Mouse (Mus musculus) lung, postnatal 14 days (tissue): ENCODE measurements around the gene Tepsin.

ENCODE experiments used
- DNase-seq: peaks from one replicate; pipeline ENCODE4 v3.0.0; 2021

Tepsin gene

GRCm38 (mm10) chr11:120098588-120099511 is at the start of gene Tepsin, which contains the start of gene Ndufaf8:
Gene Tepsin, minus strand, starts transcription at chr11:120098731.
Gene Ndufaf8, plus strand, starts transcription at chr11:120098928.
- peak; percentile 96 for DNase-seq

- DNase-seq, result no peak
These were observed 45.4 kb upstream of the Tepsin start for GRCm38 (mm10) chr11:120143708-120144497.

- DNase-seq, result peak; percentile 69
These were observed 44.1 kb upstream of the Tepsin start for GRCm38 (mm10) chr11:120142601-120143051.

GRCm38 (mm10) chr11:120140255-120140654 is 41.7 kb upstream of the Tepsin start:
- peak; percentile 39 for DNase-seq

- no peak for DNase-seq
These were observed 40.8 kb upstream of the Tepsin start for GRCm38 (mm10) chr11:120139309-120139731.

GRCm38 (mm10) chr11:120137625-120138004 is 39.1 kb upstream of the Tepsin start:
- DNase-seq, result no peak

GRCm38 (mm10) chr11:120136796-120137624 is 38.5 kb upstream of the Tepsin start:
- DNase-seq, result peak; percentile 21

GRCm38 (mm10) chr11:120136195-120136594 is 37.7 kb upstream of the Tepsin start:
- no peak for DNase-seq

- no peak for DNase-seq
These were observed 36.5 kb upstream of the Tepsin start for GRCm38 (mm10) chr11:120134847-120135530.

- DNase-seq, result no peak
These were observed 35.6 kb upstream of the Tepsin start for GRCm38 (mm10) chr11:120134148-120134547.

- no peak for DNase-seq
These were observed 30.8 kb upstream of the Tepsin start for GRCm38 (mm10) chr11:120129281-120129680.

GRCm38 (mm10) chr11:120126845-120127244 is 28.3 kb upstream of the Tepsin start:
- no peak for DNase-seq

- no peak for DNase-seq
These were observed 23.6 kb upstream of the Tepsin start for GRCm38 (mm10) chr11:120122126-120122525.

GRCm38 (mm10) chr11:120120642-120121420 is 22.3 kb upstream of the Tepsin start:
- DNase-seq, result peak; percentile 83

- DNase-seq, result no peak
These were observed 21.5 kb upstream of the Tepsin start for GRCm38 (mm10) chr11:120119936-120120541.

- DNase-seq, result no peak
These were observed 20.6 kb upstream of the Tepsin start for GRCm38 (mm10) chr11:120119108-120119507.

GRCm38 (mm10) chr11:120117626-120118025 is 19.1 kb upstream of the Tepsin start:
- no peak for DNase-seq

GRCm38 (mm10) chr11:120114488-120115215 is 16.1 kb upstream of the Tepsin start:
- DNase-seq, result no peak

- DNase-seq, result peak; percentile 73
These were observed 13.6 kb upstream of the Tepsin start for GRCm38 (mm10) chr11:120112136-120112535.

GRCm38 (mm10) chr11:120111033-120111432 is 12.5 kb upstream of the Tepsin start:
- DNase-seq, result peak; percentile 66
